Mouse (Mus musculus) cerebellum, adult 2 months (tissue): ENCODE results near the gene Phgdh.

Experiments used
- CTCF ChIP-seq: fragments of 200-500 bp; IDR thresholded peaks from 2 replicates; pipeline ENCODE4 v1.5.1; 2011; ENCODE audit warnings: low read depth, mild to moderate bottlenecking, control low read depth, low read length, moderate library complexity, borderline replicate concordance; ENCODE audit not compliant: insufficient read depth
- POLR2A ChIP-seq: fragments of 200-500 bp; IDR thresholded peaks from 2 replicates; pipeline ENCODE4 v1.6.1; 2011; ENCODE audit warnings: low read length, control low read depth, borderline replicate concordance; ENCODE audit not compliant: insufficient read depth

DNA sequence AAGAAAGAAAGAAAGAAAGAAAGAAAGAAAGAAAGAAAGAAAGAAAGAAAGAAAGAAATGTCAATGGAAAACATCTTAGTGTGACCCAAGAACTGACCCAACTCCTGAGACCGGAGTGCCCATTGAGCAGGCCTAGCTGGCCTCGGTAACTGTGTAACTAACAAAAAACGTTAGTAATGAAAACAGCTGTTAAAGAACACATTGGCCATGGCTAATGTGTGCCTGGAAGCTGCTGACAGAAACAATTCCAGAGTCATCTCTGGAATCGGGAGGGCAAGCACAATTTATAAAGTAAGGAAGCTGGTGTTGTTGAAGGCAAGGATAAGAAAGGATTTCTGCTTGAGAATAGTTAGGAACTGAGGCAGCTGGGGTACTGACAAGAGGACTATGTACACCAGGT lies 28.5 kb upstream of the Phgdh start:
- TF ChIP-seq CTCF (no peak), POLR2A (no peak)
